Mouse (Mus musculus): ENCODE results near the gene Phospho2. TPM values are rescaled to one million over a fixed set of nuclear protein-coding genes. Genes with fewer than 3 reads are reported as not detected.
"Not testable (repeated sequence)": the region's sequence is repeated elsewhere in the genome, so short reads cannot be mapped to it uniquely, and the experiment has no call there.

The Phospho2 gene
- total and polyA plus RNA-seq, 3 experiments = 30.6 to 35.3 (median 34.6) TPM

- ATAC-seq (ENCODE audit: extremely low read depth, insufficient number of reproducible peaks, low FRiP score, poor library complexity, severe bottlenecking) (no peak), DNase-seq (ENCODE audit: low spot score) (no peak)
- no peak overlapping the region for H3K4me3 ChIP-seq (ENCODE audit: low read depth, low read length)
- H3K27me3 ChIP-seq (ENCODE audit: insufficient read depth, low read length) = no peaks in the 10 kb centered on the region
- no peaks in the 10 kb centered on the region for H3K9me3 ChIP-seq (replicated peaks)
- peaks cover 6% of the 10 kb centered on the region for H3K36me3 ChIP-seq (replicated peaks)
- H3K4me1 ChIP-seq (ENCODE audit: insufficient read depth, low read depth, low read length) = no peaks in the 10 kb centered on the region
- no peak for TF ChIP-seq POLR2AphosphoS5 (IDR thresholded peaks at IDR 0.05; ENCODE audit: insufficient replicate concordance, low read depth, low read length)
- no peak for TF ChIP-seq GATA1 (IDR thresholded peaks at IDR 0.05; ENCODE audit: borderline replicate concordance, low read length)
Observed at GRCm38 (mm10) chr2:69777985-69778835, 11.2 kb upstream of the Phospho2 start.

DNA sequence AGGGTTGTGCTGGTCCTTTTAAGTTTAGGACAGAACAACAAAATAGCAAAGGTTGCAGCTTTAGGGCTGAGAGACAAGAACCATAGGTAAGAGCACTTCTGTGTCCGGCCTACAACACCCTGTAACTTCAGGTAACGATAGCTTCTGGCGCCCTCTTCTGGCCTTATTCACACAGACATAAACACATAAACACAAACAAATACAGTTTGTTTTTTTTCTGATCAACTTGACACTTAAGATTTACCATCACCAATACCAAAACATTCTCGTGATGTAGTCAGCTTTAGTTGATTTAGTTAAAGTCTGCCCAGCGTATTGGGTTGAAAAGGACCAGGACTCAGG is 10.6 kb upstream of the Phospho2 start:
- Histone ChIP-seq H3K4me3 (ENCODE audit: low read depth, low read length) (no peak overlapping the region), H3K27me3 (ENCODE audit: insufficient read depth, low read length) (no peaks in the 10 kb centered on the region), H3K4me1 (ENCODE audit: insufficient read depth, low read depth, low read length) (no peaks in the 10 kb centered on the region), H3K36me3 (replicated peaks) (peaks cover 6% of the 10 kb centered on the region), H3K9me3 (replicated peaks) (no peaks in the 10 kb centered on the region)
- ATAC-seq (ENCODE audit: extremely low read depth, insufficient number of reproducible peaks, low FRiP score, poor library complexity, severe bottlenecking) (no peak), DNase-seq (ENCODE audit: low spot score) (no peak)
- no peak for TF ChIP-seq GATA2 (IDR thresholded peaks at IDR 0.05; ENCODE audit: borderline replicate concordance, low read depth, low read length)
- no peak for TF ChIP-seq POLR2AphosphoS5 (IDR thresholded peaks at IDR 0.05; ENCODE audit: insufficient replicate concordance, low read depth, low read length)
- TF ChIP-seq CTCF (IDR thresholded peaks at IDR 0.05; ENCODE audit: low read depth, low read length) = no peak
- TF ChIP-seq TAL1 (conservative IDR thresholded peaks at IDR 0.05; ENCODE audit: low read depth, low read length) = no peak
- no peak for TF ChIP-seq GATA1 (IDR thresholded peaks at IDR 0.05; ENCODE audit: borderline replicate concordance, low read length)

DNA sequence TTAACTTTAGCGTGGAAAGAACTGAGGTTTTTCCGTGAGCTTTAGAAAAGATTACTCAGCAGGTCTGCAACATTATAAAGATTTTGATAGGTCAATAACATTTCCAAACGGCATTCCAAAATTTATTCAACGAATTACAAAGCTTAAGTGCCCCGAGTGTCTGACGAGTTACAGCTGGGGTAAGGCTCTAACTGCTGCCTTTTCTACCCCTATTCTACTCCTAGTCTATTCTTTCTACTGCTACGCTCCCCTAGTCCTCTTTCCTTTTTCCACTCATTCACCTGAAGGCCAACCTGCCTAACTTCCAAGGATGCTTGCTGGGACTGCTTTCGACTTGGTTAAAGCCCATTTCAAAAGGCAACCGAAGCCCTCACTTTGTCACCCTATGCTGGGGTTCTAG is 449 bp upstream of the Phospho2 start:
- TF ChIP-seq POLR2AphosphoS5 (IDR thresholded peaks at IDR 0.05; ENCODE audit: insufficient replicate concordance, low read depth, low read length) = no peak
- DNase-seq (ENCODE audit: low spot score) (no peak), ATAC-seq (ENCODE audit: extremely low read depth, insufficient number of reproducible peaks, low FRiP score, poor library complexity, severe bottlenecking) (no peak)
- H3K27me3 ChIP-seq (ENCODE audit: insufficient read depth, low read length) = no peaks in the 10 kb centered on the region
- peaks cover 23% of the 10 kb centered on the region for H3K36me3 ChIP-seq (replicated peaks)
- no peaks in the 10 kb centered on the region for H3K9me3 ChIP-seq (replicated peaks)
- peaks cover 23% of the 10 kb centered on the region for H3K4me1 ChIP-seq (ENCODE audit: insufficient read depth, low read depth, low read length)
- peak overlapping the region; percentile 90 for H3K4me3 ChIP-seq (ENCODE audit: low read depth, low read length)

DNA sequence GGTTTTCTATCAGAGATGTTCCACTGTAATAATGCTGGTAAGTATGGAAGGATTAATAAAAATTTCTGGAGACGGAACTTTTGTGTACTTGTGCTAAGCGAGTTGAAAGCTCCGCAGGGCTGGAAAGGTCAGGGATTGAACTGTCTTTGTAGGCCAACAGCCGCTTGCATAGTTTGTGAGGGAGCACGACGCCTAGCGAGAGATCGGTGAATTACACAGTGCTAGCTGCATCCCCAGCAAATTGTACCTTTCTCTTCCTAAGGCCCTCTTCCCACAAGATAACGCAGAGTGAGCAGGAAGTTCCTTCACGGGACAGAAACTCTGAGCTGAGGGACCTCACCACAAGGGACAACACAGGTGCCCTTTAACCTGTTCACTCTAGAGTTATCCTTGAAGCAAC is 862 bp downstream of the Phospho2 start:
- ATAC-seq (ENCODE audit: extremely low read depth, insufficient number of reproducible peaks, low FRiP score, poor library complexity, severe bottlenecking) (peak; percentile 79), DNase-seq (ENCODE audit: low spot score) (peak; percentile 40)
- no peak for TF ChIP-seq POLR2AphosphoS5 (IDR thresholded peaks at IDR 0.05; ENCODE audit: insufficient replicate concordance, low read depth, low read length)
- peak; percentile 98 for TF ChIP-seq CTCF (IDR thresholded peaks at IDR 0.05; ENCODE audit: low read depth, low read length)
- Histone ChIP-seq H3K4me1 (ENCODE audit: insufficient read depth, low read depth, low read length) (peaks cover 23% of the 10 kb centered on the region), H3K27me3 (ENCODE audit: insufficient read depth, low read length) (no peaks in the 10 kb centered on the region), H3K9me3 (replicated peaks) (no peaks in the 10 kb centered on the region), H3K36me3 (replicated peaks) (peaks cover 33% of the 10 kb centered on the region), H3K4me3 (ENCODE audit: low read depth, low read length) (peak overlapping the region; percentile 90)

GRCm38 (mm10) chr2:69790722-69791121 is 1.3 kb downstream of the Phospho2 start:
- no peak for ATAC-seq (ENCODE audit: extremely low read depth, insufficient number of reproducible peaks, low FRiP score, poor library complexity, severe bottlenecking)
- H3K4me1 ChIP-seq (ENCODE audit: insufficient read depth, low read depth, low read length) = peaks cover 23% of the 10 kb centered on the region

DNA sequence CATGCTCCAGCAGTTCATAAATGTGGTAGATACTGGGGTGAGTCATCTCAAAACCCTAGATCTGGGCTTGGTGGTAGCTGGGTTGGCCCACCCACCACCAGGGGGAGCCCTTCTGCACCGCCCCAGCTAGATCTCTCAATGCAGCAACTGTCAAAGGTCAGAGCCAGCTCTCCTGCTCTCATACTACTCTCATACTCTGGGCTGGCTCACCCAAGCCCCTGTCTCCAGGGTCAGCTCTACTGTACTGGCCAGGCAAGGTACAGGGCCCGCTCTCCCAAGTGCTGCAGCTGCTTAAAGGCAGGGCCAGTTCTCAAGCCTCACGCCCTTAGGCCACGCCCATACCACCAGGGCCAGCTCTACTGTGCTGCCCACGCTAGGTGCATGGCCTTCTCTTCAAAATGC is 13.5 kb downstream of the Phospho2 start:
- Histone ChIP-seq H3K4me3 (ENCODE audit: low read depth, low read length) (peak overlapping the region; percentile 71), H3K36me3 (replicated peaks) (peaks cover 1% of the 10 kb centered on the region), H3K9me3 (replicated peaks) (peaks cover 2% of the 10 kb centered on the region; the same call in 1 of the 2 replicates), H3K27me3 (ENCODE audit: insufficient read depth, low read length) (no peaks in the 10 kb centered on the region), H3K4me1 (ENCODE audit: insufficient read depth, low read depth, low read length) (peaks cover 29% of the 10 kb centered on the region)
- ATAC-seq (ENCODE audit: extremely low read depth, insufficient number of reproducible peaks, low FRiP score, poor library complexity, severe bottlenecking) (peak; percentile 91), DNase-seq (ENCODE audit: low spot score) (peak; percentile 81)
- TF ChIP-seq TAL1 (conservative IDR thresholded peaks at IDR 0.05; ENCODE audit: low read depth, low read length) = no peak
- no peak for TF ChIP-seq GATA1 (IDR thresholded peaks at IDR 0.05; ENCODE audit: borderline replicate concordance, low read length)
- TF ChIP-seq CTCF (IDR thresholded peaks at IDR 0.05; ENCODE audit: low read depth, low read length) = peak; percentile 97

More at GRCm38 (mm10) chr2:69790722-69791121, 1.3 kb downstream of the Phospho2 start:
- TF ChIP-seq CTCF (IDR thresholded peaks at IDR 0.05; ENCODE audit: low read depth, low read length) (no peak), GATA2 (IDR thresholded peaks at IDR 0.05; ENCODE audit: borderline replicate concordance, low read depth, low read length) (no peak), POLR2AphosphoS5 (IDR thresholded peaks at IDR 0.05; ENCODE audit: insufficient replicate concordance, low read depth, low read length) (no peak)
- Histone ChIP-seq H3K9me3 (replicated peaks) (no peaks in the 10 kb centered on the region), H3K36me3 (replicated peaks) (peaks cover 35% of the 10 kb centered on the region), H3K4me3 (ENCODE audit: low read depth, low read length) (peak overlapping the region; percentile 90), H3K27me3 (ENCODE audit: insufficient read depth, low read length) (no peaks in the 10 kb centered on the region)
- DNase-seq (ENCODE audit: low spot score) = no peak

DNA sequence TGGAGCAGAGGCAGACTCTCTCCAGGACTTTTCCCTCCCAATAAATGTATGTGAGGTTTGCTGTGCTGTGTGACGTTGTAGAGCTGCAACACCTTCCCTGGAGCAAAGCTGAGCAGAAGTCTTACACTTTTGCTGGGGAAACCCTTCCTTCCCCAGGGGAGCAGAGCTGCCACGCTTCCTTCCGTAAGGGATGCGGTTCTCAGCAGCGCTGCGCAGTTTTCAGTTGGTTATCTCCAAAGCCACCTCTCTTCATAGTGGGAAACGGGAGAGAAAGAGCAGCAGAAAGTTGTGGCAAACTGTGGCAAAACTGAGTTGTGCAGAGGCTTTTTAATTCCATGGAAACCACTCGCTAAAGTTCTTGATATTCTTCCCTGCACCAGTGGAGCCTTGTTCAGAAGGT is 14.3 kb downstream of the Phospho2 start:
- Histone ChIP-seq H3K4me3 (ENCODE audit: low read depth, low read length) (no peak overlapping the region), H3K4me1 (ENCODE audit: insufficient read depth, low read depth, low read length) (peaks cover 29% of the 10 kb centered on the region), H3K27me3 (ENCODE audit: insufficient read depth, low read length) (no peaks in the 10 kb centered on the region), H3K9me3 (replicated peaks) (peaks cover 2% of the 10 kb centered on the region; the same call in 1 of the 2 replicates), H3K36me3 (replicated peaks) (no peaks in the 10 kb centered on the region)
- TF ChIP-seq TAL1 (conservative IDR thresholded peaks at IDR 0.05; ENCODE audit: low read depth, low read length) (no peak), POLR2AphosphoS5 (IDR thresholded peaks at IDR 0.05; ENCODE audit: insufficient replicate concordance, low read depth, low read length) (no peak), CTCF (IDR thresholded peaks at IDR 0.05; ENCODE audit: low read depth, low read length) (no peak), GATA2 (IDR thresholded peaks at IDR 0.05; ENCODE audit: borderline replicate concordance, low read depth, low read length) (no peak), GATA1 (IDR thresholded peaks at IDR 0.05; ENCODE audit: borderline replicate concordance, low read length) (no peak)
- DNase-seq (ENCODE audit: low spot score) (no peak), ATAC-seq (ENCODE audit: extremely low read depth, insufficient number of reproducible peaks, low FRiP score, poor library complexity, severe bottlenecking) (no peak)

GRCm38 (mm10) chr2:69804663-69805062 is 15.2 kb downstream of the Phospho2 start:
- ATAC-seq (ENCODE audit: extremely low read depth, insufficient number of reproducible peaks, low FRiP score, poor library complexity, severe bottlenecking); H3K36me3 ChIP-seq (replicated peaks); H3K27me3 ChIP-seq (ENCODE audit: insufficient read depth, low read length); H3K9me3 ChIP-seq (replicated peaks); DNase-seq (ENCODE audit: low spot score); H3K4me3 ChIP-seq (ENCODE audit: low read depth, low read length): not testable (repeated sequence)
- peaks cover 29% of the 10 kb centered on the region for H3K4me1 ChIP-seq (ENCODE audit: insufficient read depth, low read depth, low read length)
